Mouse (Mus musculus) lung, postnatal 0 days (tissue): Measurements from ENCODE around the gene Trcg1. TPM values are rescaled to one million over a fixed set of nuclear protein-coding genes. Genes with fewer than 3 reads are reported as not detected.

ENCODE experiments used
- ATAC-seq: fragments of 200-750 bp; cut with Nextera tagmentation; 2 replicates; pipeline ENCODE4 v1.8.0; 2017; ENCODE audit warnings: moderate library complexity
- DNase-seq: peaks from one replicate; pipeline ENCODE4 v3.0.0-alpha.2; 2016; ENCODE audit warnings: low spot score
- H3K27ac ChIP-seq: fragments of 300-500 bp; sonication (generic); 2 replicates; pipeline ENCODE4 v1.5.1; 2014; ENCODE audit warnings: antibody characterized with exemption, mild to moderate bottlenecking, low read length, mixed read lengths
- H3K27me3 ChIP-seq: fragments of 300-500 bp; sonication (generic); replicated peaks from 2 replicates; pipeline ENCODE4 v1.6.1; 2014; ENCODE audit warnings: low read length, mixed read lengths; ENCODE audit not compliant: insufficient read depth
- H3K36me3 ChIP-seq: fragments of 300-500 bp; sonication (generic); 2 replicates; pipeline ENCODE4 v1.6.1; 2014; ENCODE audit warnings: low read length, mixed read lengths; ENCODE audit not compliant: insufficient read depth
- H3K4me1 ChIP-seq: fragments of 300-500 bp; sonication (generic); 2 replicates; pipeline ENCODE4 v1.6.1; 2014; ENCODE audit warnings: antibody characterized with exemption, low read depth, low read length, mixed read lengths; ENCODE audit not compliant: insufficient read depth
- H3K4me2 ChIP-seq: fragments of 300-500 bp; sonication (generic); replicated peaks from 2 replicates; pipeline ENCODE4 v1.6.1; 2014; ENCODE audit warnings: low read depth, mild to moderate bottlenecking, low read length, moderate library complexity, mixed read lengths
- H3K4me3 ChIP-seq: fragments of 300-500 bp; sonication (generic); 2 replicates; pipeline ENCODE4 v1.5.1; 2014; ENCODE audit warnings: low read depth, low read length
- H3K9ac ChIP-seq: fragments of 300-500 bp; sonication (generic); replicated peaks from 2 replicates; pipeline ENCODE4 v1.6.1; 2014; ENCODE audit warnings: low read depth, mild to moderate bottlenecking
- H3K9me3 ChIP-seq: fragments of 300-500 bp; sonication (generic); 2 replicates; pipeline ENCODE4 v1.6.1; 2016; ENCODE audit warnings: low read length, mixed read lengths
- CTCF ChIP-seq: IDR thresholded peaks from 2 replicates; pipeline ENCODE4 v1.5.1; 2016; ENCODE audit warnings: antibody characterized with exemption, mild to moderate bottlenecking
- EP300 ChIP-seq: IDR thresholded peaks from 2 replicates; pipeline ENCODE4 v1.6.1; 2016; ENCODE audit warnings: antibody characterized with exemption, mild to moderate bottlenecking, control low read depth
- WGBS: fragments of 180-500 bp; shearing (Covaris S2); extraction: QIAGEN DNeasy Blood & Tissue Kit; methylation state at CpG from one replicate; pipeline ENCODE4 v1.1.7; 2014; 5-methylcytosine and 5-hydroxymethylcytosine counted together
- polyA plus RNA-seq: library from polyadenylated mRNA; unstranded; fragments of >200 nt; fragmentation: Nextera tagmentation; extraction: Ambion mirVana; gene quantifications from 2 replicates; pipeline ENCODE4 v1.2.1, GENCODE M21; 2015

Gene Trcg1
- polyA plus RNA-seq, 1 experiment from 2014 or later = not detected

- peaks cover 4% of the 10 kb centered on the region for H3K4me1 ChIP-seq
- H3K27me3 ChIP-seq = no peaks in the 10 kb centered on the region
- H3K4me3 ChIP-seq = no peak overlapping the region
- no peak overlapping the region for H3K27ac ChIP-seq
- WGBS = 89% methylated on average over 4 of the region's 4 CpGs
- TF ChIP-seq EP300 (no peak), CTCF (no peak)
- no peaks in the 10 kb centered on the region for H3K9me3 ChIP-seq
- peaks cover 22% of the 10 kb centered on the region; the same call in 1 of the 2 replicates for H3K36me3 ChIP-seq
- DNase-seq (no peak), ATAC-seq (no peak)
- no peak overlapping the region for H3K4me2 ChIP-seq
- no peak overlapping the region for H3K9ac ChIP-seq
Observed at GRCm38 (mm10) chr9:57250026-57250425, 13.7 kb downstream of the Trcg1 start.

GRCm38 (mm10) chr9:57251139-57251538 lies 14.8 kb downstream of the Trcg1 start:
- Histone ChIP-seq H3K27ac (0 out of 2 replicates have a peak overlapping the region, but pooled peaks have one; percentile 26), H3K27me3 (no peaks in the 10 kb centered on the region), H3K4me3 (no peak overlapping the region), H3K9me3 (no peaks in the 10 kb centered on the region), H3K4me1 (peaks cover 4% of the 10 kb centered on the region), H3K9ac (no peak overlapping the region), H3K36me3 (peaks cover 28% of the 10 kb centered on the region; the same call in 1 of the 2 replicates), H3K4me2 (no peak overlapping the region)
- peak; percentile 73 for ATAC-seq
- 58% methylated on average over 2 of the region's 2 CpGs for WGBS
- TF ChIP-seq EP300 = no peak
- TF ChIP-seq CTCF = peak; percentile 32; the same call in 1 of the 2 replicates
- peak; percentile 68 for DNase-seq

GRCm38 (mm10) chr9:57254061-57254460 lies 17.7 kb downstream of the Trcg1 start:
- H3K27me3 ChIP-seq = no peaks in the 10 kb centered on the region
- H3K9me3 ChIP-seq = no peaks in the 10 kb centered on the region
- 66% methylated on average over 7 of the region's 7 CpGs for WGBS
- H3K4me1 ChIP-seq = peaks cover 4% of the 10 kb centered on the region
- no peak for TF ChIP-seq CTCF
- TF ChIP-seq EP300 = no peak
- H3K27ac ChIP-seq = no peak overlapping the region
- H3K4me2 ChIP-seq = no peak overlapping the region
- H3K4me3 ChIP-seq = no peak overlapping the region
- ATAC-seq = no peak
- H3K9ac ChIP-seq = no peak overlapping the region
- peaks cover 55% of the 10 kb centered on the region for H3K36me3 ChIP-seq
- DNase-seq = no peak

GRCm38 (mm10) chr9:57254823-57255495 lies 18.6 kb downstream of the Trcg1 start:
- H3K27me3 ChIP-seq = no peaks in the 10 kb centered on the region
- ATAC-seq (peak; percentile 9; the same call in 1 of the 2 replicates), DNase-seq (peak; percentile 40)
- no peak overlapping the region for H3K4me2 ChIP-seq
- no peaks in the 10 kb centered on the region for H3K9me3 ChIP-seq
- no peak overlapping the region; the same call in 1 of the 2 replicates for H3K27ac ChIP-seq
- no peak overlapping the region for H3K9ac ChIP-seq
- peaks cover 55% of the 10 kb centered on the region for H3K36me3 ChIP-seq
- H3K4me1 ChIP-seq = peaks cover 4% of the 10 kb centered on the region
- 59% methylated on average over 9 of the region's 9 CpGs for WGBS
- no peak overlapping the region for H3K4me3 ChIP-seq
- TF ChIP-seq CTCF = no peak
- TF ChIP-seq EP300 = no peak

- 93% methylated on average over 20 of the region's 20 CpGs for WGBS
Observed at GRCm38 (mm10) chr9:57256309-57256708, 20.0 kb downstream of the Trcg1 start.

GRCm38 (mm10) chr9:57256861-57257260 lies 20.5 kb downstream of the Trcg1 start:
- no peak overlapping the region for H3K4me3 ChIP-seq
- ATAC-seq (no peak), DNase-seq (no peak)
- H3K27me3 ChIP-seq = no peaks in the 10 kb centered on the region
- no peak overlapping the region for H3K4me2 ChIP-seq
- no peaks in the 10 kb centered on the region for H3K9me3 ChIP-seq
- TF ChIP-seq CTCF = no peak
- TF ChIP-seq EP300 = no peak
- no peak overlapping the region for H3K27ac ChIP-seq
- no peak overlapping the region for H3K9ac ChIP-seq
- 93% methylated on average over 11 of the region's 11 CpGs for WGBS
- H3K4me1 ChIP-seq = peaks cover 12% of the 10 kb centered on the region
- H3K36me3 ChIP-seq = peaks cover 55% of the 10 kb centered on the region

More at GRCm38 (mm10) chr9:57256309-57256708, 20.0 kb downstream of the Trcg1 start:
- Histone ChIP-seq H3K36me3 (peaks cover 55% of the 10 kb centered on the region), H3K9me3 (no peaks in the 10 kb centered on the region), H3K4me3 (no peak overlapping the region), H3K27me3 (no peaks in the 10 kb centered on the region), H3K9ac (no peak overlapping the region), H3K4me1 (peaks cover 12% of the 10 kb centered on the region), H3K4me2 (no peak overlapping the region), H3K27ac (no peak overlapping the region)
- ATAC-seq = no peak
- DNase-seq = no peak
- no peak for TF ChIP-seq EP300
- no peak for TF ChIP-seq CTCF
